22 mouse cellular contexts compared by ENCODE assay signal in the genomic region with DNA sequence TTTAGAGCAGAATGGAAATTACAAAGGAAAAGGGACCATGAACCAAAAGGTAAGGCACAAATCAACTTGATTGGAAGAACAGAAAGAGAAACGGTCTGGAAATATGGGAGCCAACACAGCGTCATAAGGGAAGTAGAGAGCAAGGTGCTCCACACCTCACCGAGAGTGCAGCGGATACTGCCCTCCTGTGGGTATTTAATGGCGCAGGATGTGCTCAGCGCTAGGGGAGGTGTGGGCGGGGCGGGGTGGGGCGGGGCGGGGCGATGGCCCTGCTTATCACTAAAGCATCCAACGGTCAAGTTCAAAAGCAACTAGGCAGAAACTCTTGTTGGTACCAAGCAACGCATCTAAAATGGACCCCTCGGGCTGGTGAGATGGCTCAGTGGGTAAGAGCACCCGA. TPM values are rescaled to one million over a fixed set of nuclear protein-coding genes. Genes with fewer than 3 reads are reported as not detected.
DNase-seq lines count a peak whose midpoint lies in the region; ATAC-seq and TF ChIP-seq lines count a peak whose summit lies in the region.
"Had no signal": no experiment of that assay in that cellular context is flagged by ENCODE, and none has a peak within 500 bp of the region (broad histone marks: within the 10 kb centered on the region; RNA-seq: fewer than 3 reads in every experiment).

No protein-coding gene starts in this region.

- no peak for TF ChIP-seq POLR2A in small intestine, adult 2 months (IDR thresholded peaks at IDR 0.05; ENCODE audit: low read depth, low read length)

- 26% methylated on average over 15 of the region's 15 CpGs for WGBS in intestine, embryonic 16.5 days
- WGBS in small intestine, adult 2 months, result 17% methylated on average over 15 of the region's 15 CpGs

- intact Hi-C loops in gastrocnemius, adult 2 months (cut with DNase I), result loop anchor here (10.0 kb wide), 1 partner anchor 115 kb away; no protein-coding TSS in a partner anchor

- peaks cover 9% of the 10 kb centered on the region for H3K4me1 ChIP-seq in intestine, embryonic 16.5 days (ENCODE audit: control insufficient read depth, insufficient read depth, low read length)
- peaks cover 10% of the 10 kb centered on the region for H3K4me1 ChIP-seq in small intestine, adult 2 months (ENCODE audit: control insufficient read depth, insufficient read depth, insufficient read length, low read length)

- H3K9me3 ChIP-seq in intestine, embryonic 16.5 days (ENCODE audit: control insufficient read depth, low read length), result no peaks in the 10 kb centered on the region

- no peak for DNase-seq in gastrocnemius, adult 2 months
- DNase-seq in gastrocnemius, adult 8-10 months (ENCODE audit: low spot score in 2 of 2), result no peak
- peak; percentile 81 for DNase-seq in ES-CJ7 (ENCODE audit: low read depth, low spot score)
- DNase-seq in layer of hippocampus, postnatal 10 days (ENCODE audit: low spot score in 2 of 2), result no peak
- DNase-seq in ovary, postnatal 36 days (ENCODE audit: low spot score), result no peak
- DNase-seq: adrenal gland, postnatal 14 days; cerebellum, adult 11 months; gastrocnemius, postnatal 14 days; layer of hippocampus, adult 9-11 months had no signal

- no peak overlapping the region for H3K4me3 ChIP-seq in gastrocnemius, adult 2 months
- H3K4me3 ChIP-seq in intestine, embryonic 16.5 days (ENCODE audit: low read length), result no peak overlapping the region
- no peak overlapping the region for H3K4me3 ChIP-seq in small intestine, adult 2 months (ENCODE audit: low read depth, low read length)

- H3K4me2 ChIP-seq in intestine, embryonic 16.5 days (ENCODE audit: low read depth, low read length), result no peak overlapping the region
- H3K4me2 ChIP-seq: heart, embryonic 11.5 days had no signal

- TF ChIP-seq CTCF in gastrocnemius, adult 2 months (IDR thresholded peaks at IDR 0.05), result no peak
- TF ChIP-seq CTCF in small intestine, adult 2 months (IDR thresholded peaks at IDR 0.05; ENCODE audit: extremely low read depth, insufficient read length, insufficient replicate concordance, low read depth, low read length), result peak; percentile 44; the same call in 1 of the 2 replicates

- no peak overlapping the region for H3K9ac ChIP-seq in intestine, embryonic 16.5 days (ENCODE audit: low read depth, low read length)

- no peaks in the 10 kb centered on the region for H3K36me3 ChIP-seq in intestine, embryonic 16.5 days (ENCODE audit: control insufficient read depth, insufficient read depth, low read length)
- no peaks in the 10 kb centered on the region for H3K36me3 ChIP-seq in small intestine, adult 2 months (ENCODE audit: control insufficient read depth, insufficient read depth, low read length)

- peak overlapping the region; percentile 12; the same call in 1 of the 2 replicates for H3K27ac ChIP-seq in gastrocnemius, adult 2 months
- no peak overlapping the region for H3K27ac ChIP-seq in intestine, embryonic 16.5 days (ENCODE audit: low read length)
- H3K27ac ChIP-seq in small intestine, adult 2 months (ENCODE audit: insufficient read depth, low read depth, low read length), result peak overlapping the region; percentile 25; the same call in 1 of the 2 replicates

- no peaks in the 10 kb centered on the region for H3K27me3 ChIP-seq in intestine, embryonic 16.5 days (replicated peaks; ENCODE audit: control insufficient read depth, insufficient read depth, low read length)
- no peaks in the 10 kb centered on the region for H3K27me3 ChIP-seq in small intestine, adult 2 months (ENCODE audit: control insufficient read depth, insufficient read depth, low read length)

- peak; percentile 73 for ATAC-seq in intestine, embryonic 16.5 days
- ATAC-seq in megakaryocyte-erythroid progenitor cell, adult 5-6 weeks (replicated peaks; ENCODE audit: low FRiP score, low TSS enrichment, poor library complexity, severe bottlenecking), result no peak
- ATAC-seq: forebrain, embryonic 14.5 days; Patski had no signal

RNA-seq across cellular contexts. Expression of gene Notch4, which starts 4.2 kb away (rescaled TPM):
- 10 to 100 TPM; 10.5 to 11.4 TPM for total RNA-seq in gastrocnemius, adult 2 months (2021)
- 1 to 10 TPM; 4.6 to 8.2 (median 5.7) TPM for total RNA-seq in gastrocnemius, adult 8-10 months (2022)
- polyA plus RNA-seq in intestine, embryonic 16.5 days (2015; fragmentation: Nextera tagmentation; extraction: Ambion mirVana), result 2.5 and 3.8 TPM in 2 replicates
- 12.1 and 16.7 TPM in 2 replicates for polyA plus RNA-seq in small intestine, adult 2 months (2012; rRNA removed)
- 0.22 and 0.66 TPM in 2 replicates for total RNA-seq in megakaryocyte-erythroid progenitor cell, adult 5-6 weeks (2014; fragmentation: Nextera tagmentation)
- 0.11 and 0.75 TPM in 2 replicates for total RNA-seq in megakaryocyte-erythroid progenitor cell, adult 5-6 weeks (2017)
- total RNA-seq in layer of hippocampus, postnatal 10 days (2021), result 10 to 100 TPM; 12.9 to 13.0 TPM

RNA-seq across cellular contexts. Expression of gene Gpsm3, which starts 29.7 kb away (rescaled TPM):
- total RNA-seq in gastrocnemius, adult 2 months (2021), result 1 to 10 TPM; 1.8 to 2.4 TPM
- total RNA-seq in gastrocnemius, adult 8-10 months (2022), result 1 to 10 TPM in 1 of 4 experiments, under 1 TPM in 3; 0.53 to 1.8 (median 0.77) TPM
- 12.0 and 12.5 TPM in 2 replicates for polyA plus RNA-seq in intestine, embryonic 16.5 days (2015; fragmentation: Nextera tagmentation; extraction: Ambion mirVana)
- polyA plus RNA-seq in small intestine, adult 2 months (2012; rRNA removed), result 3.5 and 8.1 TPM in 2 replicates
- total RNA-seq in megakaryocyte-erythroid progenitor cell, adult 5-6 weeks (2014; fragmentation: Nextera tagmentation), result 28.0 and 33.0 TPM in 2 replicates
- total RNA-seq in megakaryocyte-erythroid progenitor cell, adult 5-6 weeks (2017), result 7.8 and 11.2 TPM in 2 replicates
- total RNA-seq in layer of hippocampus, postnatal 10 days (2021), result 1 to 10 TPM; 2.3 to 4.3 TPM

RNA-seq across cellular contexts. Expression of gene Pbx2, which starts 31.2 kb away (rescaled TPM):
- 10 to 100 TPM; 14.0 to 14.6 TPM for total RNA-seq in gastrocnemius, adult 2 months (2021)
- 10 to 100 TPM in 3 of 4 experiments, 1 to 10 TPM in 1; 9.1 to 15.4 (median 13.8) TPM for total RNA-seq in gastrocnemius, adult 8-10 months (2022)
- polyA plus RNA-seq in intestine, embryonic 16.5 days (2015; fragmentation: Nextera tagmentation; extraction: Ambion mirVana), result 5.6 and 6.9 TPM in 2 replicates
- polyA plus RNA-seq in small intestine, adult 2 months (2012; rRNA removed), result 16.1 and 32.2 TPM in 2 replicates
- total RNA-seq in megakaryocyte-erythroid progenitor cell, adult 5-6 weeks (2014; fragmentation: Nextera tagmentation), result 31.1 and 31.3 TPM in 2 replicates
- 23.2 and 31.1 TPM in 2 replicates for total RNA-seq in megakaryocyte-erythroid progenitor cell, adult 5-6 weeks (2017)
- 10 to 100 TPM; 36.0 to 40.1 TPM for total RNA-seq in layer of hippocampus, postnatal 10 days (2021)

RNA-seq across cellular contexts. Expression of gene Ager, which starts 37.8 kb away (rescaled TPM):
- under 1 TPM in 1 of 2 experiments, not detected in 1; 0.31 TPM for total RNA-seq in gastrocnemius, adult 2 months (2021)
- total RNA-seq in gastrocnemius, adult 8-10 months (2022), result under 1 TPM in 1 of 4 experiments, not detected in 3; 0.19 TPM
- 2.3 and 2.4 TPM in 2 replicates for polyA plus RNA-seq in intestine, embryonic 16.5 days (2015; fragmentation: Nextera tagmentation; extraction: Ambion mirVana)
- polyA plus RNA-seq in small intestine, adult 2 months (2012; rRNA removed), result 0.90 and 1.7 TPM in 2 replicates
- 2.6 and 6.6 TPM in 2 replicates for total RNA-seq in megakaryocyte-erythroid progenitor cell, adult 5-6 weeks (2014; fragmentation: Nextera tagmentation)
- 0.57 TPM in 1 of 2 replicates, not detected in the other for total RNA-seq in megakaryocyte-erythroid progenitor cell, adult 5-6 weeks (2017)
- 1 to 10 TPM; 1.2 to 2.4 TPM for total RNA-seq in layer of hippocampus, postnatal 10 days (2021)

RNA-seq across cellular contexts. Expression of gene Btnl6, which starts 42.7 kb away (rescaled TPM):
- not detected for total RNA-seq in gastrocnemius, adult 2 months (2021)
- not detected for total RNA-seq in gastrocnemius, adult 8-10 months (2022)
- 30.9 and 41.7 TPM in 2 replicates for polyA plus RNA-seq in intestine, embryonic 16.5 days (2015; fragmentation: Nextera tagmentation; extraction: Ambion mirVana)
- polyA plus RNA-seq in small intestine, adult 2 months (2012; rRNA removed), result 33.4 and 104 TPM in 2 replicates
- total RNA-seq in megakaryocyte-erythroid progenitor cell, adult 5-6 weeks (2014; fragmentation: Nextera tagmentation), result not detected in 2 replicates
- not detected in 2 replicates for total RNA-seq in megakaryocyte-erythroid progenitor cell, adult 5-6 weeks (2017)
- not detected for total RNA-seq in layer of hippocampus, postnatal 10 days (2021)
- total RNA-seq: adrenal gland, postnatal 14 days; common myeloid progenitor, adult 5-6 weeks; gastrocnemius, postnatal 14 days; midbrain, postnatal 0 days had no signal
- polyA plus RNA-seq: forebrain, embryonic 14.5 days; heart, embryonic 11.5 days; hindbrain, embryonic 11.5 days; kidney, embryonic 14.5 days; limb, embryonic 14.5 days; midbrain, postnatal 0 days; neural tube, embryonic 14.5 days; Patski; stomach, embryonic 14.5 days had no signal
